ENCODE assay signal across 29 mouse cellular contexts in genomic region chr12:103735101-103735500, GRCm38 (mm10). TPM values are rescaled to one million over a fixed set of nuclear protein-coding genes. Genes with fewer than 3 reads are reported as not detected.
DNase-seq lines count a peak whose midpoint lies in the region; ATAC-seq and TF ChIP-seq lines count a peak whose summit lies in the region.
"Not testable (repeated sequence)": the region's sequence is repeated elsewhere in the genome, so short reads cannot be mapped to it uniquely, and the experiment has no call there.
"Had no signal": no experiment of that assay in that cellular context is flagged by ENCODE, and none has a peak within 500 bp of the region (broad histone marks: within the 10 kb centered on the region; RNA-seq: fewer than 3 reads in every experiment).

No protein-coding gene starts in this region.

- peak overlapping the region; percentile 53 for H3K4me3 ChIP-seq in liver, adult 2 months (ENCODE audit: insufficient read depth, low read depth, low read length)
- H3K4me3 ChIP-seq in liver, embryonic 14.5 days (ENCODE audit: insufficient read depth in 1 of 2, low read depth in 2 of 2, low read length in 2 of 2); lung, postnatal 0 days (ENCODE audit: low read depth, low read length): not testable (repeated sequence)
- 0 out of 2 replicates have a peak overlapping the region, but pooled peaks have one; percentile 4 for H3K4me3 ChIP-seq in liver, postnatal 0 days (ENCODE audit: low read depth, low read length)

- H3K9ac ChIP-seq in liver, adult 2 months (ENCODE audit: low read depth, low read length): peak overlapping the region; percentile 63
- not testable (repeated sequence) for H3K9ac ChIP-seq in liver, embryonic 14.5 days (replicated peaks); lung, postnatal 0 days (replicated peaks; ENCODE audit: low read depth)
- H3K9ac ChIP-seq in liver, postnatal 0 days (replicated peaks): 0 out of 2 replicates have a peak overlapping the region, but pooled peaks have one; percentile 7

- not testable (repeated sequence) for ATAC-seq in liver, embryonic 14.5 days (ENCODE audit: insufficient read depth); liver, postnatal 0 days; lung, postnatal 0 days

- H3K4me2 ChIP-seq in liver, embryonic 14.5 days (ENCODE audit: low read depth): peak overlapping the region; percentile 24; the same call in 1 of the 2 replicates
- H3K4me2 ChIP-seq in liver, postnatal 0 days (ENCODE audit: low read depth, low read length): peak overlapping the region; percentile 56
- not testable (repeated sequence) for H3K4me2 ChIP-seq in lung, postnatal 0 days (replicated peaks; ENCODE audit: low read depth, low read length)

- peak; percentile 90 for DNase-seq in heart, adult 11 months
- peak; percentile 74 for DNase-seq in liver, adult 2 months (ENCODE audit: extremely low read depth, low read depth, low spot score)
- not testable (repeated sequence) for DNase-seq in liver, embryonic 14.5 days (ENCODE audit: low read depth in 3 of 3, low spot score in 3 of 3); liver, postnatal 0 days
- peak; percentile 4 for DNase-seq in lung, postnatal 0 days (ENCODE audit: low spot score)

- H3K27me3 ChIP-seq in liver, adult 2 months (ENCODE audit: control insufficient read depth, insufficient read depth, low read length); liver, embryonic 14.5 days (ENCODE audit: control insufficient read depth, insufficient read depth, low read length); liver, postnatal 0 days (ENCODE audit: insufficient read depth, low read length); lung, postnatal 0 days (replicated peaks; ENCODE audit: insufficient read depth, low read length): not testable (repeated sequence)

- 15% methylated on average over 4 of the region's 4 CpGs for WGBS in liver, adult 2 months
- 59% methylated on average over 4 of the region's 4 CpGs for WGBS in liver, embryonic 14.5 days (ENCODE audit: insufficient replicate concordance)
- 72% methylated on average over 4 of the region's 4 CpGs for WGBS in liver, postnatal 0 days (ENCODE audit: insufficient replicate concordance)
- 69% methylated on average over 4 of the region's 4 CpGs for WGBS in lung, postnatal 0 days

- not testable (repeated sequence) for TF ChIP-seq EP300 in liver, embryonic 14.5 days (IDR thresholded peaks at IDR 0.05; ENCODE audit: low read depth); liver, postnatal 0 days (IDR thresholded peaks at IDR 0.05; ENCODE audit: low read depth); lung, postnatal 0 days (IDR thresholded peaks at IDR 0.05)

- H3K4me1 ChIP-seq in liver, adult 2 months (ENCODE audit: control insufficient read depth, insufficient read depth, low read length); liver, embryonic 14.5 days (replicated peaks; ENCODE audit: control insufficient read depth in 2 of 2, insufficient read depth in 2 of 2, low read length in 1 of 2); liver, postnatal 0 days (ENCODE audit: insufficient read depth); lung, postnatal 0 days (ENCODE audit: insufficient read depth, low read depth, low read length): not testable (repeated sequence)

- peaks cover 24% of the 10 kb centered on the region for H3K36me3 ChIP-seq in liver, adult 2 months (ENCODE audit: control insufficient read depth, insufficient read depth, low read length)
- not testable (repeated sequence) for H3K36me3 ChIP-seq in liver, embryonic 14.5 days (replicated peaks; ENCODE audit: control insufficient read depth, insufficient read depth, low read depth); liver, postnatal 0 days (replicated peaks; ENCODE audit: insufficient read depth, low read length); lung, postnatal 0 days (ENCODE audit: insufficient read depth, low read length)

- not testable (repeated sequence) for H3K9me3 ChIP-seq in liver, embryonic 14.5 days (ENCODE audit: control insufficient read depth, low read length); liver, postnatal 0 days (ENCODE audit: low read length); lung, postnatal 0 days (ENCODE audit: low read length)

- not testable (repeated sequence) for TF ChIP-seq CTCF in liver, adult 2 months (IDR thresholded peaks at IDR 0.05; ENCODE audit: low read depth, low read length); liver, embryonic 14.5 days (IDR thresholded peaks at IDR 0.05; ENCODE audit: low read depth); liver, postnatal 0 days (IDR thresholded peaks at IDR 0.05; ENCODE audit: low read depth); lung, postnatal 0 days (IDR thresholded peaks at IDR 0.05)

- not testable (repeated sequence) for H3K79me2 ChIP-seq in liver, adult 2 months (ENCODE audit: control insufficient read depth, insufficient read depth, low read length)

- 0 out of 2 replicates have a peak, but pooled peaks have one; percentile 38 for TF ChIP-seq POLR2A in liver, adult 2 months (IDR thresholded peaks at IDR 0.05; ENCODE audit: extremely low read depth, insufficient read depth, low read length)

- peak overlapping the region; percentile 86 for H3K27ac ChIP-seq in liver, adult 2 months (replicated peaks; ENCODE audit: insufficient read depth, low read depth, low read length)
- H3K27ac ChIP-seq in liver, embryonic 14.5 days; lung, postnatal 0 days (ENCODE audit: low read length): not testable (repeated sequence)
- peak overlapping the region; percentile 66 for H3K27ac ChIP-seq in liver, postnatal 0 days (ENCODE audit: low read depth)

RNA-seq across cellular contexts. Expression of gene Serpina1d, which starts 38.3 kb away (rescaled TPM):
- 5,740 and 5,936 TPM in 2 replicates for total RNA-seq in liver, adult 2 months (2014; rRNA removed)
- polyA plus RNA-seq in liver, adult 2 months (2012; rRNA removed): 7,463 and 8,304 TPM in 2 replicates
- polyA plus RNA-seq in liver, embryonic 14.5 days (2012; rRNA removed): 173 and 195 TPM in 2 replicates
- polyA plus RNA-seq in liver, embryonic 14.5 days (2014; fragmentation: Nextera tagmentation; extraction: Ambion mirVana): 217 and 229 TPM in 2 replicates
- polyA plus RNA-seq in liver, postnatal 0 days (2015; fragmentation: Nextera tagmentation; extraction: Ambion mirVana): 2,720 and 2,731 TPM in 2 replicates
- polyA plus RNA-seq in lung, postnatal 0 days (2015; fragmentation: Nextera tagmentation; extraction: Ambion mirVana): 0.36 and 0.43 TPM in 2 replicates
- total RNA-seq: granulocyte monocyte progenitor cell, adult 5-6 weeks; heart, postnatal 14 days; hindbrain, postnatal 0 days; MEL had no signal
- polyA plus RNA-seq: brain, embryonic 14.5 days; CD4-positive, CD25-positive, alpha-beta regulatory T cell, adult 4 months; embryonic facial prominence, embryonic 11.5 days; embryonic facial prominence, embryonic 14.5 days; forebrain, embryonic 10.5 days; forebrain, embryonic 13.5 days; forebrain, embryonic 16.5 days; hindbrain, embryonic 11.5 days; hindbrain, embryonic 14.5 days; hindbrain, postnatal 0 days; inflammation-experienced regulatory T-cells, adult 6 months had no signal

RNA-seq across cellular contexts. Expression of gene Serpina1f, which starts 39.8 kb away (rescaled TPM):
- not detected in 2 replicates for total RNA-seq in liver, adult 2 months (2014; rRNA removed)
- not detected in 2 replicates for polyA plus RNA-seq in liver, adult 2 months (2012; rRNA removed)
- not detected in 2 replicates for polyA plus RNA-seq in liver, embryonic 14.5 days (2012; rRNA removed)
- 0.18 TPM in 1 of 2 replicates, not detected in the other for polyA plus RNA-seq in liver, embryonic 14.5 days (2014; fragmentation: Nextera tagmentation; extraction: Ambion mirVana)
- polyA plus RNA-seq in liver, postnatal 0 days (2015; fragmentation: Nextera tagmentation; extraction: Ambion mirVana): not detected in 2 replicates
- not detected in 2 replicates for polyA plus RNA-seq in lung, postnatal 0 days (2015; fragmentation: Nextera tagmentation; extraction: Ambion mirVana)
- total RNA-seq: adrenal gland, adult 2 months; adrenal gland, postnatal 25 days; gastrocnemius, adult 18-20 months; gastrocnemius, postnatal 10 days; gastrocnemius, postnatal 36 days; granulocyte monocyte progenitor cell, adult 5-6 weeks; heart, postnatal 14 days; heart, postnatal 4 days; hindbrain, postnatal 0 days; MEL had no signal
- polyA plus RNA-seq: adrenal gland, adult 2 months; brain, embryonic 14.5 days; C2C12; CD4-positive, CD25-positive, alpha-beta regulatory T cell, adult 4 months; embryonic facial prominence, embryonic 11.5 days; embryonic facial prominence, embryonic 14.5 days; forebrain, embryonic 10.5 days; forebrain, embryonic 13.5 days; forebrain, embryonic 16.5 days; heart, embryonic 13.5 days; heart, embryonic 16.5 days; hindbrain, embryonic 11.5 days; hindbrain, embryonic 14.5 days; hindbrain, postnatal 0 days; inflammation-experienced regulatory T-cells, adult 6 months had no signal

RNA-seq across cellular contexts. Expression of gene Serpina16, which starts 59.2 kb away (rescaled TPM):
- not detected in 2 replicates for total RNA-seq in liver, adult 2 months (2014; rRNA removed)
- not detected in 2 replicates for polyA plus RNA-seq in liver, adult 2 months (2012; rRNA removed)
- polyA plus RNA-seq in liver, embryonic 14.5 days (2012; rRNA removed): 0.03 and 0.04 TPM in 2 replicates
- 0.06 and 0.11 TPM in 2 replicates for polyA plus RNA-seq in liver, embryonic 14.5 days (2014; fragmentation: Nextera tagmentation; extraction: Ambion mirVana)
- polyA plus RNA-seq in liver, postnatal 0 days (2015; fragmentation: Nextera tagmentation; extraction: Ambion mirVana): not detected in 2 replicates
- polyA plus RNA-seq in lung, postnatal 0 days (2015; fragmentation: Nextera tagmentation; extraction: Ambion mirVana): not detected in 2 replicates
- total RNA-seq: adrenal gland, adult 2 months; adrenal gland, postnatal 25 days; gastrocnemius, adult 18-20 months; gastrocnemius, postnatal 10 days; gastrocnemius, postnatal 36 days; granulocyte monocyte progenitor cell, adult 5-6 weeks; heart, postnatal 14 days; heart, postnatal 4 days; hindbrain, postnatal 0 days; MEL had no signal
- polyA plus RNA-seq: adrenal gland, adult 2 months; brain, embryonic 14.5 days; C2C12; CD4-positive, CD25-positive, alpha-beta regulatory T cell, adult 4 months; embryonic facial prominence, embryonic 11.5 days; embryonic facial prominence, embryonic 14.5 days; forebrain, embryonic 10.5 days; forebrain, embryonic 13.5 days; forebrain, embryonic 16.5 days; heart, embryonic 10.5 days; heart, embryonic 13.5 days; heart, embryonic 16.5 days; hindbrain, embryonic 11.5 days; hindbrain, embryonic 14.5 days; hindbrain, postnatal 0 days; inflammation-experienced regulatory T-cells, adult 6 months had no signal

Comparison
In these comparisons a context has a peak if more than half of its experiments do, and no peak if none do; other contexts are left out.
1. RNA of gene Serpina1d, which starts 38.3 kb away (polyA plus RNA-seq): 7,463 to 8,304 TPM in liver, adult 2 months, 2,720 to 2,731 TPM in liver, postnatal 0 days and 173 to 229 TPM in liver, embryonic 14.5 days; 0.36 to 0.43 TPM in lung, postnatal 0 days; every median in the first group is over 100 times any median in the second.